Mouse (Mus musculus): ENCODE measurements at regions not wholly inside any gene's neighbourhood (a gene's known extent, or its start where the extent isn't known, plus 50 kb on each side); places are given as distances from the start of the nearest gene placed in this dataset.
"Not testable (repeated sequence)": the region's sequence is repeated elsewhere in the genome, so short reads cannot be mapped to it uniquely, and the experiment has no call there.

- no peak for DNase-seq (ENCODE audit: inconsistent ontology term)
These were observed 824.2 kb upstream of the Sox9 start for GRCm38 (mm10) chr11:111957721-111958287.

GRCm38 (mm10) chr11:111961047-111961837 is 820.8 kb upstream of the Sox9 start:
- DNase-seq (ENCODE audit: inconsistent ontology term), result peak; percentile 4

DNA sequence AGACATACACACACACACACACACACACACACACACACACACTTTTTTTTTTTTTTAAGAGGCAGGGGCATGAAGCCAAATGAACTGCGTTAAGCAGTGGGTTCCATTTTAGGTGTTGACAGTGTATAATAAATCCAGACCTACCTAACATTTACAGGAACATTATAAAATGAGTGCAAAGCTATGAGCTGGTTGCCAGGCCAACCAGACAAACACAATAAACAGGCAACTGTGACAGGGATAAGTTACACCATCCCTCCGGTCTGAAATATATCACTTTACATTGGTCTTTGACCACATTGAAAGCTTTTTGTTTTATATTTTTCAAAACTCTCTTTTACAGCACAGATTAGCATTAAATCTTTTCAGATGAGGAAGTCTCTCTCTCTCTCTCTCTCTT is 820.2 kb upstream of the Sox9 start:
- DNase-seq (ENCODE audit: inconsistent ontology term), result no peak

DNA sequence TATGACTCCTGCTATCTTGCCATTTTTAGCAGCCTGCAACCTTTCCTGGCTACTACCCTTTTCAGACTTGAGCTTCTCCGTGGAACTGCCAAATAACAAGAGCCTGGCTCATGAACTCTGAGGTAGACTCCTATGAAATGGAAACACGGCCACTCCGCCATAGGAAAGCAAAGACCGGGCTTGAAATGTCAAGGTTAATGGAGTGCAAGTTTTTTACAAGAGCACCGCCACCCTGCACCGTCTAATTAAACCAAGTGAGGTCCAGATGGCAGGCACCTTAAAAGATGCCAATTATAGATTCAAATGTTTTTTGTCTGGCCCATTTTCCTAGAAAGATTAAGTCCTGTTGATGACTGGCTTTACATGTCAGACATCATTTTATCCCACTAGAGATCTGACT is 818.0 kb upstream of the Sox9 start:
- DNase-seq (ENCODE audit: inconsistent ontology term), result no peak

- no peak for DNase-seq (ENCODE audit: inconsistent ontology term)
These were observed 815.6 kb upstream of the Sox9 start for GRCm38 (mm10) chr11:111966401-111966800.

- no peak for DNase-seq (ENCODE audit: inconsistent ontology term)
These were observed 811.0 kb upstream of the Sox9 start for GRCm38 (mm10) chr11:111971001-111971400.

DNA sequence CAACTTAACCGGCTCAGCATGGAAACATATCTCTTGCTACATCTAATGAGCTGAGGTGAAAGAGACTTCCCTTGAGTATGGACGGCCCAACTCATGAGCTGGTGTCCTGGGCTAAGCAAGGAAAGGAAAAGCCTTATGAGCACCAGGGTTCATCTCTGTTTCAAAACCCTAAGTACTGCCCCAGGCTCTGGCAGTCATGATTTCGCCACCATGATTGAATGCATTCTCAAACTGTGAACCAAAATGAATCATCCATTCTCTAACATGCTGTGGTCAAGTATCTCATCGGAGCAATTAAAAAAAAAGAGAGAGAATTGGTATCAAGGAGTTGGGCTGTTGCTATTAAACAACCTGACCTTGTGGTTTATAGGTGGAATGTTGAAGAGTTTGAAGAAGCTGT is 803.4 kb upstream of the Sox9 start:
- no peak for DNase-seq (ENCODE audit: inconsistent ontology term)

DNA sequence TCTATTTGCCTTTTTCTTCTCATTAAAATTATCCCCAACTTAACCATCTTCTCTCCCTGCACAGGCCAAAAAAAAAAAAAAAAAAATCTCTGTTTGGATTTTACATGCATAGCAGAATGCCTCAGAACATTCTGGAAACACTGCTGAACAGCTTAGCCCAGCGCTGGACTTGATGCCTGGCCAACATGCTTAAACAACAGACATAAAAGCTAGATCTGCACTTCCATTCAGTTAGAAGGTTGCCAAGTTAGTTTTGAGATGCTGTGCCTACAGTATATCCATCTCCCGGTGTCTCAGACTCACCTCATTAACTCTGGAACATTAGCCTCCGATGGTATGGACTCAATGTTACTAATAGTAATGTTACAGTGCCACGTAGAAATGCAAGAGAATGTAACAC is 785.6 kb upstream of the Sox9 start:
- no peak for DNase-seq (ENCODE audit: inconsistent ontology term)

DNA sequence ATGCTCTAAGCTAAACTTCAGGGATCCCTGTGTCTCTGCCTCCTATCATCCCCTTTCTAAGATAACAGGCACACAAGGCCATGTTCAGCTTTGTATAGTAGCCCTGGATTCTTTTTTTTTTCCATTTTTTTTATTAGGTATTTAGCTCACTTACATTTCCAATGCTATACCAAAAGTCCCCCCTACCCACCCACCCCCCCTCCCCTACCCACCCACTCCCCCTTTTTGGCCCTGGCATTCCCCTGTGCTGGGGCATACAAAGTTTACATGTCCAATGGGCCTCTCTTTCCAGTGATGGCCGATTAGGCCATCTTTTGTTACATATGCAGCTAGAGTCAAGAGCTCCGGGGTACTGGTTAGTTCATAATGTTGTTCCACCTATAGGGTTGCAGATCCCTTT is 771.2 kb upstream of the Sox9 start:
- not testable (repeated sequence) for DNase-seq (ENCODE audit: inconsistent ontology term)

DNA sequence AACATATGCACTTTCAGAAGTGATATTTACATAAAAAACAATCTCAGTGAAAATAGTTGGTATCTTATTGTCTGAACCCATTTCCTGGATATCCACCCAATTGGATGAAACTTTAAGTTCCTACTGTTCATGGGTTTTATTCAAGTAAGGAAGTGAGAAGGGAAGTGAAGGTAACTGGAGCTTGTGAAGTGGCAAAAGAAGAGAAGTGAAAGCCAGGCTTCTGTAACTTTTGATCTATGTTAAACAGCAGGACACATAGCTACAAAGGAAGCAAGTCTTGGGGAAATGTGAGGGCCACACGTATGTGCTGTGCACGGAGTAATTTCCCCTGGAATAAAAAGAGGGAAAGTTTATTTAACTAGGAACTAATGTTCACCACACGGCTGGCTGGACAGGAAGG is 764.1 kb upstream of the Sox9 start:
- no peak for DNase-seq (ENCODE audit: inconsistent ontology term)

DNA sequence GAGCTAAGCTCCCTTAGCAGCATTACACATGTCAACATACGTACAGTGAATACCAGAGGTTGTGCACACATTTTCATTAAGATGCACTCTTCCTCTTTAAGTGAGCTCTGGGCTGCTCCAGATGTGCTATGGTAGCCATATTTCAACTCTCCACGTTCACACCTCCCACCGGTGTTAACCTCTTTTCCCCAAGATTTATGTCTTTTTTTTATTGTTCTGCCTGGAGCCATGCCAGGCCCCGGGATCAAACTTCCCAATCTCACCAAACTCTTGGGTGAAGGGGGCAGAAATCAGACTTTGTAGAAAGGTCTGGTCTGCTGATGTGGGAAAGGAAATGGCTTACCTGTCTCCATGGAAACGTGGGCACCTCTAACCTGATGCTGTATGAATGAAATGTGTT is 754.0 kb upstream of the Sox9 start:
- no peak for DNase-seq (ENCODE audit: inconsistent ontology term)

DNA sequence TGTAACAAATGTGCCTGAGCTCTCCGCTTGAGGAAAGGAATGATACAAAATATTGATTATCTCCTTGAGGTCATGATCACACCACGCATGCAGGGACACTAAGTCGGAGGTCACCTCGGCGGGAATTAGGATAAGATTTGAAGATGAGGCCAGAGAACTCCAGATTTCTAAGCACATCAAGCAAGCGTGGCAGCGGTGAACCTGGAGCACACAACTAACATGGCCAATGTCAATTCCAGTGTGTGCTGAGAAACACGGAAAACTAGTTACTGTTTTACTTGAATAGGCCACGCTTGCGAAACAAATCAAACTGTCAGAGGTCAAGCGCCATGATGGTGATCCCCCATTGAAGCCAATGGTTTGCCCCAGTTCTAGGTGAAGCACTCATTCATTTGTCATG is 743.3 kb upstream of the Sox9 start:
- DNase-seq (ENCODE audit: inconsistent ontology term), result no peak

DNA sequence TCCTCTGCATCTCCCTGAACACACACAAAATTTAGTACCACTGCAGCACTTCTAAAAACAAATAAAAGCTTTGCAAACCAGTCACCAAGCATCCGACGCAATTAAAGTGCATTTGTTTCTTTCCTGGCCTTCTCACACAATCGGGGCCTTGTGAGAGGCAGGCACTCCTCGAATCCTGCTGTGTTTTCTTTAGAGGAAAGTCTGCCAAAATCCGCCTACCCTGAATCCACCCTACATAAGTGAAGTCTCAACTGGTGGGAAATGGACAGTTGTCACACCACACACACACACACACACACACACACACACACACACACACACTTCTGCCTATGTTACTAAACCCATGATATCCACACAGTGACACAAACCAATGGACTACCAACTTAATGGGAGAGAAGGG is 737.6 kb upstream of the Sox9 start:
- DNase-seq (ENCODE audit: inconsistent ontology term), result no peak

DNA sequence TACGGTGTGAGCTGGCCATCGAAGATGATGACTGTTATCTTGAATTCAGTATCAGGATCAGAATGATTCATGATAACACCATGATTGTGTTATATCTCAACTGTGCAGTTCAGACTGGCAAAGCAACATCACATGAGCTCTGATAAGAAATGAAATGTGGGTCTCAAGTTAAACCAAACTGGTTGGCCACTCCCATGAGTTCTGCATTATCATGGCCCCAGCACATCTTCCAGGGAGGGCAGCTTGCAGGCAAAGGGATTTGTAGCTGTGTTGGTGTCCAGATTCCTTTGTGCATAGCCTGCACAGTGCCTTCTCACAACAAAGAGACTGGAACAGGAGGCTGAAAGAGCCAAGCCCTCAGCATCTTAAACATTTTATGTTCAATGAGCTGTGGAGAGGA is 736.7 kb upstream of the Sox9 start:
- no peak for DNase-seq (ENCODE audit: inconsistent ontology term)

GRCm38 (mm10) chr11:112050362-112050761 is 731.7 kb upstream of the Sox9 start:
- DNase-seq (ENCODE audit: inconsistent ontology term), result no peak

GRCm38 (mm10) chr11:112055591-112055990 is 726.4 kb upstream of the Sox9 start:
- DNase-seq (ENCODE audit: inconsistent ontology term), result no peak

DNA sequence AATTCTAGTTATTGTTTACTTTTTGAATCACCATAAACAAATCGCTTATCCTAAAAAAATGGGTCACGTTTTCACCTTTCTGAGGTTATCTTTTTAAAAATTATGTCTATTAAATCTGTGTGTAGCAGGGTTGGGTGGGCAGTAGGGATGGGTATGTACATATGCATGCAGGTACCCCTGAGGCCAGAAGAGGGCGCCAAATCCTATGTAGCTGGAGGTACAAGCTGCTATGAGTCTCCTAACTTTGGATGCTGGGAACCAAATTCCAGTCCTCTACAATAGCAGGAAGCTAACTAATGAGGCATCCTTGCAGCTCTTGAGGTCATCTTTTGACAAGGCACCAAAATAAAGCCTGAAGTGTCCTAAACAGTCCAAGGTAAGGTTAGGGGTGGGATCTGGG is 714.8 kb upstream of the Sox9 start:
- DNase-seq (ENCODE audit: inconsistent ontology term), result no peak

GRCm38 (mm10) chr11:112068821-112069220 is 713.2 kb upstream of the Sox9 start:
- DNase-seq (ENCODE audit: inconsistent ontology term), result no peak

GRCm38 (mm10) chr11:112071571-112071970 is 710.5 kb upstream of the Sox9 start:
- DNase-seq (ENCODE audit: inconsistent ontology term), result no peak

GRCm38 (mm10) chr11:112081386-112081785 is 700.6 kb upstream of the Sox9 start:
- no peak for DNase-seq (ENCODE audit: inconsistent ontology term)

GRCm38 (mm10) chr11:112083019-112083418 is 699.0 kb upstream of the Sox9 start:
- DNase-seq (ENCODE audit: inconsistent ontology term), result no peak

DNA sequence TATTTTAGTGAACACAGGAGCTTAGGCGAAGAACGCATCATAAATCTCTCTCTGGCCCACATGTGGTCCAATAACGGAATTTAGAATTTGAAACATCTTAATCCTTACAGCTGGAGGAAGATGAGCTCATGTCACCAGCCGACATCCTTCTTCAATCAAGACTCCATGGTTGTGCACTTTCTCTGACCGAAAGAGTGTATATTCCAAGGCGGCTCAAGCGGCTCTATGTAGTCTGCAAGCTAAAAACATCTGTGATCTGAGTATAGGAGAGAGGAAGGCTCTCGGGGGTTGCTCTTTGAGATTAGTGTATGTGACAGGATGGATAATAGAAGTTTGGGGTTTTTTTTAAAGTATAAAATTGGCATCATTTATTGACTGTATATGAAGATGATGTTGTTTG is 689.9 kb upstream of the Sox9 start:
- DNase-seq (ENCODE audit: inconsistent ontology term), result no peak

DNA sequence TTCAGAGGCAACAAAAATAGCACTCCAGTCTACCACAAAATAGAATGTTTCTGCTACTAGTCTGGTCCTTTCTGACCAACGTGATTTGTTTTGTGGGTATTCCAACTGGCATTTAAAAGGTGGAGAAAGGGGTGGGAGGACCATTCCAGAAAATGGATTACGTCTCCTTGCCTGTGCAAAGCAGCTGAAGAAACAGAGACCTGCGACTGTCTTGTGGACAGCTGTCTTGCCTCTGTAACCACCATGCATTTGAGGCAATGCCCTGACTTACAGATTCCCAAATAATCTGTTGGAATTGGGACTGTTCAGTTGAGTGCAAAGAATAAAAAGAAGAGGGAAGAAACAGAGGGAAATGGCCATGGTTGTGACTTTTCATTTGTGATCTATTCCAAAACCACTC is 687.0 kb upstream of the Sox9 start:
- no peak for DNase-seq (ENCODE audit: inconsistent ontology term)

DNA sequence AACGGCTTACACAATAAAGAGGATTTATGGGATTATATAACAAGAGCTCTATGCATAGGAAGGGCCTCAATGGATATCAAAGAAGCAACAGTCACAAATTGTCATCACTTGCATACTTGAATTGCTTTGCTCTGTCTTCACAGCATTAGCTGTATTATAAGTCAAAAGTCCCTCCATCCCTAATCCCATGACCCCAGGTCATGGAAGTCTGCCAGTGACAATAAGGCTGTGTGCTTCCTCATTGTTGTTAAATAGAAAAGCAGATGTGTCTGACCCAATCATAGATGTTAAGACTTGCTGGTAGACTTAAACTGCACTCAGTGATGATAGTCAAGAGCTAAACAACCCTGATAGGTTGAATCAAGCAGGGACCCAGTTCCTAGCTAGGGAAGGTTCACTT is 683.9 kb upstream of the Sox9 start:
- no peak for DNase-seq (ENCODE audit: inconsistent ontology term)
